Mouse (Mus musculus) heart, adult 11 months (tissue): ENCODE measurements around the gene 6430571L13Rik.
A peak's percentile ranks its signal among the peaks of the same experiment; 100 is the strongest.

Source experiments
- DNase-seq: peaks from one replicate; pipeline ENCODE4 v3.0.0; 2022

Gene 6430571L13Rik

GRCm38 (mm10) chr9:107307099-107307872 lies 33.1 kb upstream of the 6430571L13Rik start:
- peak; percentile 95 for DNase-seq

DNA sequence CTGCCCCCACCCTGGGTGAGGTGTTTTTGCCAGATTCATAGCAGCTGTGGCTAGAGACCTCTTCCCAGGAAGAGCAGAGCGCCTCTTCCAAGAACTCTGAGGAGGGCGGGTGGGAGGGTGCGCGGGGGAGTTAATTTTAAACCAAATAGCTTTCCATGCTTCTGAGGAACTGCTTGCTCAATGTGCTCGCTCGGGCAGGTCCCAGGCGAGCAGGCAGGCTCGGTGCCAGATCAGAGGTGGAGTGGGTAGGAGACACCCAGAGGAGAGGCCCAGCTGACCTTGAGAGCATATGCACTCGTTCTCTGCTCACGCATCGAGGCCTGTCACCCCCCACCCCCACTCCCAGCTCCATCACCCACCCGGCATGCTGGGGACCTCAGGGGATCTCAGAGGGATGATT lies 32.5 kb upstream of the 6430571L13Rik start:
- peak; percentile 99 for DNase-seq

- no peak for DNase-seq
Observed at GRCm38 (mm10) chr9:107308346-107309000, 31.9 kb upstream of the 6430571L13Rik start.

DNA sequence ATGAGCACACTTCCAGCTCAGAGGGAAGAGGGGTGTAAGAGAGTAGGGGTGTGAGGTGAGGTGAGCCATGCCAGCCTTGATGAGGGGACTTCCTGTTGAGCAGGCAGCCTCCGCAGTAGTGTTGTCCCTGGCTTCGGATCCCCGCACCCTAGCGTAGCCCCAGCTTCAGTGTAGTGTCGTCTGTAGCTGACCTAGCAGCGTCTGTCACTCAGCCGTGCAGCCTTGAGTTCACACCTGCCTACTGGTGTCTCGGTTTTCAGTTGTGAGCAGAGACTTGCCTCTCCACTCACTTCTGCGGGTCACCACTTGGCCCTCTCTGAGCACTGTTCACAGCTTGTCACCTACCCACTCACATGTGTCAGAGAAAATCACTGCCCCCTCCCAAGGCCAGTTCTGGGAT lies 31.2 kb upstream of the 6430571L13Rik start:
- DNase-seq, result no peak

DNA sequence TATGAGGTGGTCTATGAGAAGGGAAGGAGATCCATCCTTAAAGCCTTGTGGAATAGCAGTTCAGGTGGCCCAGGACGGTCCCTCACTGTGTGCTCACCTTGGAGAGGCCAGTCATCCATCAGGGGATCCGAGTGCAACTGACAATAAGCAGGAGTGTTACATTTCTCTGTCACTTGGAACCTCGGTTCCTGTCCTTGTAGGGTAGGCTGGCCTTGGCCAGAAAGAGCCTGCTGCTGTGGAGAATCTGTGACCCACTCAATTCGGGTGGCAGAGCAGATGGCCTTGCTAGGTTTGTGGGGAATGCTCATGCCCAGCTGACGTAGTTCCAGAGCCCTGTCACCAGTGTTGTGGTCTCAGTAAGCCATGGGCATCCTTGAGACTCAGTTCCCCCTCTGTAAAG lies 30.8 kb upstream of the 6430571L13Rik start:
- peak; percentile 92 for DNase-seq

- DNase-seq, result no peak
Observed at GRCm38 (mm10) chr9:107312811-107313584, 27.4 kb upstream of the 6430571L13Rik start.

- no peak for DNase-seq
Observed at GRCm38 (mm10) chr9:107313926-107314325, 26.5 kb upstream of the 6430571L13Rik start.

GRCm38 (mm10) chr9:107315791-107316190 lies 24.6 kb upstream of the 6430571L13Rik start:
- DNase-seq, result peak; percentile 96

DNA sequence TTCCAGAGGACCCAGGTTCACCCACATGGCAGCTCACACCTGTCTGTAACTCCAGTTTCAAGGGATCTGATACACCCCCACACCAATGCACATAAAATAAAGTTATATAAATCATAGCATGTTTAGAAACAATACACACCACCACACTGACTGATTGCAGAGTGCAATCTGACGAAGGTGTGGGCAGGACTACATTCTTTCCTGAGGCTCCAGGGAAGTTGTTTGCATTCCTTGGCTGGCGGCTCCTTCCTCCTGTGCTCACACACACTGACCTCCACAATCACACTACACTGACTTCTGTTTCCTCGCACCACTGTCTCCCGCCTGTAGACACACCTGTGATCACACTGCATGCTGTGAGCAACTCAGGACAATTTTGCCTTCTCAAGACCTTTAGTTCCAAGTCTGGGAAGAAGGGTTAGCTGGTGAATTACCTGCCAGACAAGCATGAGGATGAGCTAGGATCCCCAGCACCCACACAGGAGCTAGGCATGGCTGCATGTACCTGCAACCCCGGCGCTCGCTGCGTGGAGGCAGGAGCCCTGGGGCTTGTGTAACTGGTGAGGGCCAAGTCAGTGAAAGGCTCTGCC lies 17.8 kb upstream of the 6430571L13Rik start:
- peak; percentile 90 for DNase-seq

DNA sequence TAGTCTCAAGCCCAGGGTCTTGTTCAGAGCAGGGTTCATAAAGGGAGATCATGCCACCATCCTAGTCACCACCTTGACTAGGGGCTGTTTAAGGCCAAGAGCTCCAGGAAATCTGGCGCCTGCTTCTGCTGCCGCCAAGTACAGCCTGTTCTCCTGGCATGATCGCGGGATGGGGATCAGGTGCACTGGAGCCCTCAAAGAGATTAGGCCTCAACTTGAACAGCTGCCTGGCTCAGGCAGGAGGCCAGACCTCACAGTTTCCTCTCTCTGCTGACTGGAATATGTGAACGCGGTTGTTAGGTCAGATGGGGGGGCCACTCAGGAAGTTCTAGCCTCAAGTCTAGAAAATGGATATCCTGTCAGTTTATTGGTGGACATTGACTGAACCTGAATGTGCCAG lies 16.8 kb upstream of the 6430571L13Rik start:
- DNase-seq, result peak; percentile 99

GRCm38 (mm10) chr9:107324799-107325561 lies 15.4 kb upstream of the 6430571L13Rik start:
- DNase-seq, result peak; percentile 95

DNA sequence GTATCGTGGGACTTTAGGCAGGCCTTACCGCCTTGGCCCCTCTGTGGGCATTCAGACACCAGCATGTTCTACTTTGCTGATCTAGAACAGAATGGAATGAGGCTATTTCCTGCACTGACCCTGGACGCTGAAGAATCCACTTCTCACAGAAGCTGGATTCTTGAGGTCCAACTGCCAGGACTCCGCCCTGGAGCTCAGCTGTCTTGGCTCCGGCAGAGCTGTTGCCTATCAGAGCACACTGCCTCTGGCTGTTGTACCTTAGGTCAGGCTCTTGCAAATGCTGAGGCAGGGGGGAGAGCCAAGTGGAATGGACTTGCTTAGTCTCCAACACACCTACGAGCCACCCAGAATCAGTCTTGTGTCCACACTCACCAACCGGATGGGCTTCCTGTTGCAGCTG lies 14.5 kb upstream of the 6430571L13Rik start:
- peak; percentile 95 for DNase-seq

- DNase-seq, result peak; percentile 90
Observed at GRCm38 (mm10) chr9:107327879-107328620, 12.4 kb upstream of the 6430571L13Rik start.

- DNase-seq, result no peak
Observed at GRCm38 (mm10) chr9:107330791-107331190, 9.6 kb upstream of the 6430571L13Rik start.

DNA sequence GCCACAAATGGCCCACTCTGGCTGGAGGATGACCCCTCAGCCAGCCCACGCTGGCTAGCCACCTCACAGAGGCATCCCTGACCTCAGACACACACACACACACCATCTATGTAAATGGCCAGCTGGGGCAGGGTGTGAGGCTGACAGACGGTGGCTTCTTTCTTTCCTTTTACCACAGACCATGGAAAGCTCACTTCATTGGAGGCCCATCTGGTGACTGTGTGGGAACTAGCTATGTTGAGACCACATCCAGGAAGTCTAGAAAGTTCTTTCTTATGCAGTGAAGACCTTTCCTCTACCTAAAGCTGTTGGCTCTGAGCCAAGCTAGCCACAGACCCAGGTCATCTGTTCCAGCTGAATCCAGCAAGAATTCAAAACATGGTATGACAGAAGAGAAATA lies 6.7 kb upstream of the 6430571L13Rik start:
- no peak for DNase-seq

GRCm38 (mm10) chr9:107334356-107334755 lies 6.0 kb upstream of the 6430571L13Rik start:
- DNase-seq, result no peak

GRCm38 (mm10) chr9:107335046-107335445 lies 5.4 kb upstream of the 6430571L13Rik start:
- DNase-seq, result no peak

DNA sequence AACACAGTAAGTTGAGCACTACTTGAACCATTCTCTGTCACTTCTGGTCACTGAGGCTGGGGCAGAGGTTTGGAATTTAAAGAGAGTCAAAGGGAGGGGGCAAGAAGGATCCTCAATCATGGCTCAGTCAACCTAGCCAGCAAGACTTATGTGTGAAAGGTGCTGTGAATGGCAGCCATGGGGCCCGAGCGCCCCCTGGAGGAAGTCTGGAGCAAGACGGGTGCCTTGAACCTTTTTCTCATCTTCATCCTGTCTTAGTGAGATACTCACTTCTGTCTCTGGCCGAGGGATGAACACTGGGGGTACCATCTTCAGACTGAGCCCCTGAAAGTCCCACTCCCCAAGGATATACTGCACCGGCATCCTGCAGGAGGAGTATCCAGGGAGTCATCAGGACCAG lies 4.5 kb upstream of the 6430571L13Rik start:
- DNase-seq, result peak; percentile 95

GRCm38 (mm10) chr9:107336386-107336785 lies 4.0 kb upstream of the 6430571L13Rik start:
- no peak for DNase-seq

DNA sequence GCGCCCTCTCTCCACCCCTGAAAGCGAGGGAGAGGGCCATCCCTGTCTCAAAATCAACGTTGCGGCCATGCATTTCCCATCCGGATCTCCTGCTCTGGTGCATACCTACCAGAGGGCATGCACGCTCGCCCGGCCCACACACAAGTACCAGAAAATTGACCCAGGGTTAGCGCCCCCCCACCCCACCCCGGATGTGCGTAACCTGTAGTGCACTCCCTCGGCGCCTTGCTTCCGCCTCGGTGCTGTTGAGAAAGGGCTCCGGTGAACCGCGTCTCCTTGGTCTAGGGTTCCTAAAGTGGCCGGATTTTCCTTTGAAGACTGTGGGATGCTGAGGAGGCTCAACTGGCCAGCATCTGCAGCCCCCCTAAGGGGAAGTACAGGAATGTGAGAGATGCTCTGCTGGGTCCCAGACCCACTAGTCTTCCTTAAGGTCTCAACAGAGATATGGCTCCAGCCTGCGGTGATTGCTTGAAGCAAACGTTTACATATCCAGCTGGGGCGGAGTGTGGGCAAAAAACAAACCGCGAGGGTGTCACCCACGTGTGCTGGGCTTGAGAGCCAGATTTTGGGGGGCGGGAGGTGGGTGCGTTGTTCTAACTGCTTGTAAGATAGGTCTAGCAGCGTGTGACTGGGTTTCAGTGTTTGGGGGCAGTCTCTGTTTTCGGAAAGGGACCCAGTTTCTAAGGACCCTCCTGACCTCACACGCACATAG lies 2.1 kb upstream of the 6430571L13Rik start, which contains the start of gene Hemk1:
TSS of gene Hemk1 (minus strand) at position 179 of the 712 bp plus-strand sequence.
- peak; percentile 97 for DNase-seq
